Mouse (Mus musculus) limb, embryonic 10.5 days (tissue): Measurements from ENCODE around the gene Atp11c. TPM values are rescaled to one million over a fixed set of nuclear protein-coding genes. Genes with fewer than 3 reads are reported as not detected.

Source experiments
- DNase-seq: peaks from one replicate; pipeline ENCODE4 v3.0.0-alpha.2; 2017; ENCODE audit warnings: low spot score
- H3K27ac ChIP-seq: fragments of 300-500 bp; sonication (generic); 2 replicates; pipeline ENCODE4 v1.5.1; 2016; ENCODE audit warnings: mild to moderate bottlenecking
- H3K27me3 ChIP-seq: fragments of 300-500 bp; sonication (generic); 2 replicates; pipeline ENCODE4 v1.6.1; 2016; ENCODE audit warnings: low read depth, mild to moderate bottlenecking; ENCODE audit not compliant: poor library complexity, severe bottlenecking
- H3K36me3 ChIP-seq: fragments of 300-500 bp; sonication (generic); 2 replicates; pipeline ENCODE4 v1.6.1; 2016; ENCODE audit warnings: mild to moderate bottlenecking, moderate library complexity
- H3K4me1 ChIP-seq: fragments of 300-500 bp; sonication (generic); 2 replicates; pipeline ENCODE4 v1.6.1; 2016
- H3K4me3 ChIP-seq: fragments of 300-500 bp; sonication (generic); 2 replicates; pipeline ENCODE4 v1.5.1; 2016; ENCODE audit warnings: mild to moderate bottlenecking, moderate library complexity
- H3K9me3 ChIP-seq: fragments of 300-500 bp; sonication (generic); replicated peaks from 2 replicates; pipeline ENCODE4 v1.6.1; 2016; ENCODE audit warnings: mild to moderate bottlenecking
- WGBS: fragments of 180-500 bp; shearing (Covaris S2); methylation state at CpG from one replicate; pipeline ENCODE4 v1.1.7; 2016; 5-methylcytosine and 5-hydroxymethylcytosine counted together
- microRNA counts: library from miRNA; unstranded; fragments of <30 nt; microRNA quantifications from one replicate; lab custom pipeline; 2017
- microRNA-seq: library from miRNA; unstranded; fragments of <30 nt; microRNA quantifications from one replicate; pipeline ENCODE4, GENCODE M21; 2017
- polyA plus RNA-seq: library from polyadenylated mRNA; unstranded; fragments of >200 nt; fragmentation: Nextera tagmentation; extraction: Ambion mirVana; gene quantifications from 2 replicates; pipeline ENCODE4 v1.2.1, GENCODE M21; 2016

Gene Atp11c
- polyA plus RNA-seq, 1 experiment from 2014 or later: 14.3 TPM

DNA sequence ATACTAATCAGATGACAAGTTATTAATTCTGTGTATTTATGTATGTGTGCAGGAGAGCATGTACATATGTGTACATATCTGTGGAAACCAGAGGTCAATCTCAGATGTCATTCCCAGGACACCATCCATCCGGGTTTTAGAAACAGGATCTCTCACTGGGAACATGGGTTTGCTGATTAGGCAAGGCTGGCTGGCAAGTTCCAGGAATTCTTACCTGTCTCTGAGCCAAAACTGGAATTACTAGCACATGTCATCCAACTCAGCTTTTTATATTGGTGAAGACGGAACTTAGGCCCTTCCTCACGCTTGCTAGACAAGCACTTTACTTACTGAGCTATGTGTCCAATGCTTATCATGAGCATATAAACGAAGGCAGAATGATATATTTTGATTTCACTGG is 247.5 kb downstream of the Atp11c start:
- Histone ChIP-seq H3K4me1 (no peaks in the 10 kb centered on the region), H3K27ac (no peak overlapping the region), H3K9me3 (no peaks in the 10 kb centered on the region), H3K4me3 (no peak overlapping the region), H3K36me3 (no peaks in the 10 kb centered on the region), H3K27me3 (no peaks in the 10 kb centered on the region)
- 94% methylated on average over 4 of the region's 4 CpGs for WGBS
- DNase-seq: no peak

DNA sequence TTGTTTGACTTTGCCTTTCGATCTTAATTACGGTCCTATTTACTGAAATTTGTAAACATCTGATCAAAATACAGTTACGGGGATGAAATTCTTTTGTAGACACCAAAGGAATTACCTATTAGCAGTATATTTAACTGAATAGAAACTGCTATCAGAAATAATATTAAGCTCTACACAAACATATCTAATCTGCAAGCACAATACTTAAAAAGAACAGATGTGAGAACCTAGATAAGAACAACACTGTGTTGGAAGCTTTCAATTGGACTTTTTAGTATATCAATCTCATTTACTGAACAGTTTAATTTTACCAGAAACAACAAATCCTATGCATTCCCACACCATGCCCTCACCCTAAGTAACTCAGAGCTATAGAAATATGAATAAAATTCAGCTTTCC is 262.8 kb downstream of the Atp11c start:
- H3K36me3 ChIP-seq: no peaks in the 10 kb centered on the region
- H3K4me1 ChIP-seq: no peaks in the 10 kb centered on the region
- H3K9me3 ChIP-seq: no peaks in the 10 kb centered on the region
- H3K4me3 ChIP-seq: no peak overlapping the region
- 97% methylated on average over 3 of the region's 3 CpGs for WGBS
- H3K27ac ChIP-seq: no peak overlapping the region
- no peaks in the 10 kb centered on the region for H3K27me3 ChIP-seq
- no peak for DNase-seq

DNA sequence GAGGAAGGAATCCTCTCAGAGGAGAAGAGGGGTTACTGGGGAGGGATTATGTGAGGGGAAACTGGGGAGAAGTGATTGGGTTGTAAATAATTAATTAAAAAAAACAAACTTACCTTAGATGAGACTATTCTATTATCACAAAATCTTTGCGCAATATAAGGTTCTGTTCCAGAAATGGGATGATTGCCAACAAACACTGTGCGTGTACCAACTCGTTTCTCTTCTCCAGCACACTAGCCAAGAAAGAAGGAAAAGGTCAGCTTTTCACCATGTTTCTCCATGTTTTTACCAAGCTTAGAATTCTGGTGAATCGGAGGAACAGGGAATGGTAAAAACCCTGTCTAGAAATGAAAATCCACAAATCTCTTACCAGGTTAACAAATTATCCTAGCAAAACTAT is 271.2 kb downstream of the Atp11c start:
- Histone ChIP-seq H3K27ac (no peak overlapping the region), H3K27me3 (no peaks in the 10 kb centered on the region), H3K9me3 (no peaks in the 10 kb centered on the region), H3K4me3 (no peak overlapping the region), H3K36me3 (no peaks in the 10 kb centered on the region), H3K4me1 (no peaks in the 10 kb centered on the region)
- DNase-seq: no peak
- 98% methylated on average over 4 of the region's 4 CpGs for WGBS

DNA sequence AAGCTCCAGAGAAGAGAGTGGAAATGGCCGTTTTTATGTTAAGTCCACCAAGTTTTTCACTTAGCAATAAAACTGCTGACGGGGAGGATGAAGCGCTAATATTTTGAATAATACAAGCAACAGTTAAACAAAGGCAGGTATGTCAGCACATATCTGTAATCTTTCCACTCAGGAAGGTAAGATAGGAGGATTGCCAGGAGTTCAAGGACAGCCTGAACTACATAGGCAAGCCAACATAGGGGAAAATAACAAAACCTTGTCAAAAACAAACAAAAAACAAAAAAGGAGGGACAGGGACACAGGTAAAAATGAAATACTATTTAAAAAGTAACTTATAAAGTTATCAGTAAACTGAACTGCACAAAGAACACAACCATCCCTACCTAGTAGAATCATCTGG is 274.8 kb downstream of the Atp11c start:
- no peaks in the 10 kb centered on the region for H3K4me1 ChIP-seq
- no peak overlapping the region for H3K4me3 ChIP-seq
- no peaks in the 10 kb centered on the region for H3K36me3 ChIP-seq
- DNase-seq: no peak
- no peak overlapping the region for H3K27ac ChIP-seq
- no peaks in the 10 kb centered on the region for H3K9me3 ChIP-seq
- WGBS: 91% methylated on average over 3 of the region's 3 CpGs
- no peaks in the 10 kb centered on the region for H3K27me3 ChIP-seq

DNA sequence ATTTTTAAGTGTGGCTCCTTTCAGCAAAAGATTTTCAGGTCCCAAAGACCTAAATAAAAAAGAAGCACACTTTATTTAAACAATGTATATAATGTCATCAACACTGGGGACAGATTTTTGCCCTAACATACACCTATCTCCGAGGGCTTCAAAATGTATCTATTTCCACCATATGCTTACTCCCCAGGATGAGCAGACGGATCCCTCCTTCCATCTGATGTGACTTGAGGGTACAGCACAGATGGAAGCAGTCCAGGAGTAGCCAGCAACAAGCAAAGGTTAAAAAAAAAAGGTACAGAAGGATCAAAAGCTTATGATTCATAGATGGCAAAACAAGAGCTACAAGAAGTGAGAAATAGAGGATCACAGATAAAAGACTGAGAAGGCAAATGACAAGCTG is 300.2 kb downstream of the Atp11c start:
- H3K4me3 ChIP-seq: no peak overlapping the region
- no peaks in the 10 kb centered on the region for H3K27me3 ChIP-seq
- H3K4me1 ChIP-seq: no peaks in the 10 kb centered on the region
- no peaks in the 10 kb centered on the region for H3K9me3 ChIP-seq
- H3K27ac ChIP-seq: no peak overlapping the region
- no peaks in the 10 kb centered on the region for H3K36me3 ChIP-seq
- DNase-seq: no peak
- WGBS: 93% methylated on average over 2 of the region's 2 CpGs

DNA sequence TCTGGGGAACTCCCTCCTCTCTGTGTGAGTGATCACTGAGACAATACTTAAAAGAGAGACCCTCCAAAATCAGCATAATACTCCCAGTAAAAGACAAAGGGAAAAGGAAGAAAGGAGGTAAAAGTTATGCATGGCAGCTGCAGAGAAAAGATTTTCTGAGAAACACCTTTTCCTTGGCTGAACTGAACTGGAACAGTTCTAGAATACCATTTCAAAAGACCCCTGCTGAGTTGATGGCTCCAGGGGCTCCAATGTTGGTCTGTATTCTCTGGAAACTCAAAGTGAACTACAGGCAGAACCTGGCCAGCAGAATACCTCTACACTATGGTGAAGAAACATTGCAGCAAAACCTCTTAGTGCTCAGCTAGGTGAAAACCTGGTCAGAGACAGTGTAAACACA is 337.2 kb downstream of the Atp11c start:
- Histone ChIP-seq H3K9me3 (no peaks in the 10 kb centered on the region), H3K27me3 (no peaks in the 10 kb centered on the region), H3K36me3 (no peaks in the 10 kb centered on the region), H3K4me3 (no peak overlapping the region), H3K4me1 (no peaks in the 10 kb centered on the region), H3K27ac (no peak overlapping the region)
- no peak for DNase-seq

DNA sequence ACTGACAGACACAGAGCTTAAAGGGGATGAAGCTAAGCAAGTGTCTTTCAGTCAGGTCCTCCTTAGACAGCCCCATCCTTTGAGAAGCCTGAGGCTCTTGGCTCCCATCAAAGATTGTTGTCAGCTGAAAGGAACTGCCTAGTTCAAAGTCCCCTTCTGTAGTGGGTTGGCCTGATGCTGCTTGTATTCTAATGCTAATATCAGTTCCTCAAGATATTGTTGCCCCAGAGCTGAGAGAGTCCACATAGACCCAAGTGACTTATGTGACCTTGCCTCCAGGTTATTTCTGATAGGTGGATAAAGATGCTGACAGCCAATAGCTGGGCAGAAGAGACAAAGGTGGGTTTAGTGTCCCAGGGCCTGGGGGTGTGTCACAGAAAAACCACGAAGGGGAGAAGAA is 404.8 kb downstream of the Atp11c start:
- no peak overlapping the region for H3K4me3 ChIP-seq
- H3K4me1 ChIP-seq: no peaks in the 10 kb centered on the region
- no peaks in the 10 kb centered on the region for H3K36me3 ChIP-seq
- no peak for DNase-seq
- 35% methylated on average over 1 of the region's 1 CpGs for WGBS
- H3K27me3 ChIP-seq: no peaks in the 10 kb centered on the region
- no peaks in the 10 kb centered on the region for H3K9me3 ChIP-seq
- no peak overlapping the region for H3K27ac ChIP-seq

DNA sequence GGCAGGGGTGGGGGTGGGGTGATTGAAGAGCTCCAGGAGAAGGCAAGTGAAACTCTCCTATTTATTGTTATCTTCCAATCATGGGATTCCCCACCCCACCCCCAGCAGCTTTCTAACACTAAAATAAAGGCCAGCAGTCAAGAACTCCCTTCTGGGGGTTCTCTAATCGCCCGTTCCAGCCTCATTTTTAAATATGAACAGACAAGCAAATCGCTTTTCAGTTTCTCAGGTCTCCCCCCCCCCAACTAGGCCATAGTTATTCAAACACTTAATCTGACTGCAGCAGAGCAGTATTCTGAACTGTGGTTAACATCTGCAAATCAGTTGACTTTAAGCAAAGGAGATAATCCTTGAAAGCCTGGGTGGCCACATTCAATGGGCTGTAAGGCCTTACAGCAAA is 409.9 kb downstream of the Atp11c start:
- H3K4me3 ChIP-seq: no peak overlapping the region
- WGBS: 50% methylated on average over 3 of the region's 3 CpGs
- no peak for DNase-seq
- no peaks in the 10 kb centered on the region for H3K9me3 ChIP-seq
- no peaks in the 10 kb centered on the region for H3K36me3 ChIP-seq
- no peak overlapping the region for H3K27ac ChIP-seq
- 0 out of 2 replicates have a peak, but pooled peaks cover 3% of the 10 kb centered on the region for H3K4me1 ChIP-seq
- peaks cover 24% of the 10 kb centered on the region for H3K27me3 ChIP-seq

DNA sequence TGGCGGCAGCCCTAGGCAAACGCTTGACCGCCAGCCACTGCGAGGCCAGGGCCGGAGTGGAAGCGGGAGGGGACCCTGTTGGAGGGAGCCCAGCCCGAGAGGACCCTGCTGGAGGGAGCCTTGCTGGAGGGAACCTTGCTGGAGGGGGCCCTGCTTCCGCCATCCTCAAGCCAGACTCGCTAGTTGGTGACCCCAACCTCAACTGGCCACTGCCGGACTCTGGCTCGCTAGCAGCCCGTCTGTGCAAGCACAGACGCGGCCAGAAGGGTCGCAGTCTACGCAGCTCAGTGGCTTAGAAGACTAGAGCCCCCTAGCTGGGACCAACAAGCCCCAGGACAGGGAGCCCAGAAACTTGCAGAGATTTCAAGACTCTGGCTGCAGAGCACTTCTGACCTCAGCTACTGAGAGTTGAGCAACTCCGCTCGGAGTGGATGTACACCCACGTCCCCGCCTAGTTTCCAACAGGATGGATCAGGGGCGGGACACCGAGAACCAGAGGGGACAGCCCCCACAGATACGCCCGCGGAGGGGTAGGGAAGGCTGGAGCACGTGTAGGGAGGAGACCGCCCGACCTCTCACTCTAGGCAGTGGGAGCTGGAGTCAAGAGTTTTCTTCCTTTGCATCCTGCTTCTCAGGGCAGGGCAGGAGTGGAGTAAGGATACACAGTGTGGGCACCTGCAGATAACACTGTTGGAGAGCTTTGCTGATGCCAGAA is 413.6 kb downstream of the Atp11c start, which contains the start of gene Mcf2:
Mcf2 (minus strand) TSS at position 346 of the 715 bp plus-strand sequence.
- Histone ChIP-seq H3K4me1 (0 out of 2 replicates have a peak, but pooled peaks cover 3% of the 10 kb centered on the region), H3K27ac (0 out of 2 replicates have a peak within 1 kb of the TSS, but pooled peaks have one; percentile 19), H3K4me3 (peak within 1 kb of the TSS; percentile 42), H3K27me3 (peaks cover 40% of the 10 kb centered on the region), H3K9me3 (no peaks in the 10 kb centered on the region), H3K36me3 (no peaks in the 10 kb centered on the region)
- DNase-seq: peak; percentile 54
- 10% methylated on average over 28 of the region's 28 CpGs for WGBS

DNA sequence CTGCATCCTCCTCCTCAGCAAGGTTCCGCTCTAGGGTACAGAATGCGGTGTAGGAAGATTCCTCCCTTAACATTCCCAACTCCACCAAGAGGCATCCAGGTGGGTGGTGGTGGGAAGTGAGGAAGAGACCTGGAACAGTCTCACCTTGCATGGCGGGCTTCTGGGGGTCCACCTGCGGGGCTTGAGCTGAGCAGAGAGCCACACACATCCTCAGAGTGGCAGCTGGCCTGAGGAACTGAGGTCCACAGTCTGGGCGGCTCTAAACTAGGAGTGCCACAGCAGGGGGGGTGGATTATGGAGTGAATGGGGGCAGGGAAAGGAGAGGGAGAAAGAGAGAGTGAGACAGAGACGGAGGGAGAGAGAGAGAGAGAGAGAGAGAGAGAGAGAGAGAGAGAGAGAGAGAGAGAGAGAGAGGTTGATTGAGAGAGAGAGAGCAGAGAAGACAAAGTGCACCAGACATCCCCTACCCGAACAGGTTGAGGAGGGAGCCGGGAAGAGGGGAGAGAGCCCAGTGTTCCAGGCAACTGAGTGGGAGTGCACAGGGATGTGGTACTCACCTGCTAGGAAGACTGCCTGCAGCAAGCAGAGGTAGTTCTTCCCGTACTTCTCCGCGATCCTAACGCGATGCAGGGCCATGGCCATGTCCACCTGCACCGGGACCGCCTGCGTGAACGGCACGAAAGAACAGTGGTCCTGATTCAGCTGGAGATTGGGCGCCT is 414.3 kb downstream of the Atp11c start:
- Histone ChIP-seq H3K9me3 (no peaks in the 10 kb centered on the region), H3K4me3 (peak overlapping the region; percentile 42), H3K36me3 (no peaks in the 10 kb centered on the region), H3K27ac (0 out of 2 replicates have a peak overlapping the region, but pooled peaks have one; percentile 19), H3K27me3 (peaks cover 40% of the 10 kb centered on the region), H3K4me1 (0 out of 2 replicates have a peak, but pooled peaks cover 3% of the 10 kb centered on the region)
- WGBS: 11% methylated on average over 18 of the region's 19 CpGs
- DNase-seq: no peak

MicroRNA genes within 50 kb of the gene (microRNA counts, 519-probe panel; counts per million panel counts)
- 684 counts per million, percentile 72 among the panel's probes with 10 or more counts for microRNA mmu-miR-505 (lab: Ali Mortazavi, UCI)

Small RNAs within 50 kb of the gene (microRNA-seq; reads per million reads assigned to microRNA genes)
- 305 reads per million, percentile 62 among the genes with 10 or more reads in this experiment for gene Mir505

Other genes starting within 250 kb of the Atp11c start
- gene Gm7073, start 53.4 kb downstream of the Atp11c start, polyA plus RNA-seq: not detected in 2 replicates